Mouse (Mus musculus): ENCODE results near the gene Mxra7. TPM values are rescaled to one million over a fixed set of nuclear protein-coding genes. Genes with fewer than 3 reads are reported as not detected.

Gene Mxra7
- polyA plus RNA-seq, 1 experiment from 2014 or later: 71.7 TPM

DNA sequence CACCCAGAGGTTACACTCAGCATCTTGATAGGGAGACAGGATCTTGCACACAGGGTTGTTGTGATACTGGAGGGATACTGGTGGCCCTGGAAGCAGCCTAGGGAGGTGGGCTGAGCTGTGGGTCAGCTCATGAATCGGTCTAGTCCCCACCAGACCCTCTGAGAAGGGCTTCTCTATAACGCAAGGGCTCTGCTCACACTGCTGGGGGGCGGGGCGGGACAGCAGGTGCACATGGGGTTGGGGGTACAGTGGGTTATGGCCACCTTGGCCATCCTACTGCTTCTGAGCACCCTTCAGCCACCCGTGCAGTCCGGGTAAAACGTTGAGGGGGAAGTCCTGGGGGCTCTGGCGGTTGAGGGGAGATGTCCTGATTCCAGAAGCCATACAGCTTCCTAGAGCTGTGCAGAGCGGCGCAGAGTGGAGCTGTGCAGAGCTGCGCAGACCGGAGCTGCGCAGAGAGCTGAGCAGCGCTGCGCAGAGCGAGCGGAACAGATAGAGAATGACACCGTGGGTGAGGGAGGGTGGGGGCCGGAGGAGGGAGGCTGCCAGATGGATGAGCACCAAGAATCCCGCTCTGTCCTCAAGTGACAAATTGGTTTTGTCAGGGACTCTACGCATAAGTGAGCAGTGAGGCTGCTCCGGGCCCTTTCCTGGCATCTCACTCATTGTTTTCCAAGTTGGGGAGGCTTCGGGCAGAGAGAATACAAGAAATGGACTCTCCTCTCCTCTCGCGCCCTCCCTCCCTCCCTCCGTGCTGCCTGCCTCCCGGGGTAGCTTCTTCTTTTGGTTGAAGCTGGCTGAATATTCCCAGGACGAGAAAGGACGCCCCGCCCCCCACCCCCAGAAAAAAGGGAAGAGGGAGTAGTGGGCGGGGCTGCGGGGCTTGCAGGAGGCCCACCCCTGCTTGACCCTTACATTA, 16.6 kb downstream of the Mxra7 start:
- peak overlapping the region; percentile 93 for H3K27ac ChIP-seq
- 5% methylated on average over 32 of the region's 32 CpGs for WGBS
- DNase-seq (ENCODE audit: low spot score): peak; percentile 87
- H3K4me1 ChIP-seq (replicated peaks): peaks cover 84% of the 10 kb centered on the region
- peaks cover 12% of the 10 kb centered on the region for H3K27me3 ChIP-seq (ENCODE audit: insufficient read depth, poor library complexity, severe bottlenecking)
- peak overlapping the region; percentile 48 for H3K4me3 ChIP-seq
- 0 out of 2 replicates have a peak, but pooled peaks cover 2% of the 10 kb centered on the region for H3K36me3 ChIP-seq
- no peaks in the 10 kb centered on the region for H3K9me3 ChIP-seq

GRCm38 (mm10) chr11:116810528-116810927, 17.3 kb downstream of the Mxra7 start:
- no peak for DNase-seq (ENCODE audit: low spot score)
- H3K9me3 ChIP-seq: no peaks in the 10 kb centered on the region
- peak overlapping the region; percentile 93 for H3K27ac ChIP-seq
- peaks cover 77% of the 10 kb centered on the region for H3K4me1 ChIP-seq (replicated peaks)
- H3K4me3 ChIP-seq: peak overlapping the region; percentile 48
- WGBS: 35% methylated on average over 11 of the region's 11 CpGs
- H3K36me3 ChIP-seq: 0 out of 2 replicates have a peak, but pooled peaks cover 2% of the 10 kb centered on the region
- H3K27me3 ChIP-seq (ENCODE audit: insufficient read depth, poor library complexity, severe bottlenecking): peaks cover 9% of the 10 kb centered on the region

DNA sequence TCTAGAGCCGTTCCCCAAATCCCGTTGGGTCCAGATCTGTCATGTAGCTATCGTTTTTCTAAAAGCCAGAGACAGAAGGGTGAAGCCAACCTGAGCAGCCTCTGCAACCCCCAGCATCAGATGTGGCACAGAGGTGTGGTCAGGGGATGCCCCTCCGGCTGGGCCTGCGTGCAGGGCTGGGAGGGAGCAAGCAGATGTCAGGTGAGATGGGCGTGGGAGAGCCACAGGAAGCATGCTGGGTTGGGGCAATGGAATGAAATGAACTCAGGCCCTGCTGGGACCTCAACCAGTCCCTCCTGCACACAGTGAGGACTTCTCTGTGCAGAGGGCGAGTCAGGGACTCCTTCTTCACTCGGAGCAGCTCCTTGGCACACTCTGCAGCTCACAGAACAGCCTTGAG, 18.3 kb downstream of the Mxra7 start:
- WGBS: 80% methylated on average over 8 of the region's 8 CpGs
- Histone ChIP-seq H3K4me1 (replicated peaks) (peaks cover 67% of the 10 kb centered on the region), H3K36me3 (0 out of 2 replicates have a peak, but pooled peaks cover 2% of the 10 kb centered on the region), H3K27me3 (ENCODE audit: insufficient read depth, poor library complexity, severe bottlenecking) (peaks cover 9% of the 10 kb centered on the region), H3K9me3 (no peaks in the 10 kb centered on the region), H3K27ac (peak overlapping the region; percentile 93; the same call in 1 of the 2 replicates), H3K4me3 (no peak overlapping the region)
- DNase-seq (ENCODE audit: low spot score): no peak

GRCm38 (mm10) chr11:116808811-116809395, 18.9 kb downstream of the Mxra7 start:
- no peak for DNase-seq (ENCODE audit: low spot score)
- Histone ChIP-seq H3K27ac (peak overlapping the region; percentile 66), H3K4me3 (no peak overlapping the region), H3K27me3 (ENCODE audit: insufficient read depth, poor library complexity, severe bottlenecking) (peaks cover 9% of the 10 kb centered on the region), H3K4me1 (replicated peaks) (peaks cover 60% of the 10 kb centered on the region), H3K9me3 (no peaks in the 10 kb centered on the region), H3K36me3 (0 out of 2 replicates have a peak, but pooled peaks cover 2% of the 10 kb centered on the region)
- 78% methylated on average over 11 of the region's 11 CpGs for WGBS

DNA sequence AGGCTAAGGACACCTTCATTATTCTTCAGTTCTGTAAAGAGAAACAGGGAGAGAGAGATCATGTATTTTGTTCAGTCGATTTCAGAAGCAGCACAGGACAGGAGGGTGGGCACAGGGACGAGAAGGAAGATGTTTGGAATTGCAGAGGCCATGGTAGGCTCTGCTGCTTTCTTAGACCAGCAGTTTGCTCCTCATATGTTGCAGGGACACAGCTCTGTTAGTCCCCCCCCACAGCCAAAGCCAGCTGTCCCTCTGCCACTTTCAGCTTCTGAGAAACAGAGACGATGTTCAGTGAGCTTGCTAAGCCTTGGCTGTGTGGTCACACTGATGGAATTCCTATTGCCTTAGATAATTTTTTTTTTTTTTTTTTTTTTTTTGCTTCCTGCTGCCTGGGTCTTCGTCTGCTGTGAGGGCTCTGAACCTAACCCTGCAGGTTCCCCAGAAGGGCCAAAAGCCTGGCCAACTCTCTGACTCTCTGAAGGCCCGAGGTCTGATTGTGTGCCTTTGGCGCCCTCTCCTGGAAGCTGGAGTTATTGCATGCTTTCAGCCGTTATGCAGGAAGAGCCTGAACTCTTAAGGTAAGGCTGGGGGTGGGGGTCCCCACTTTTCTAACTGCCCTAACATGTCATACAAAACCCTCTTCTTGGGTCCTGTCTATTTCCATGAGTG, 19.8 kb downstream of the Mxra7 start:
- Histone ChIP-seq H3K4me1 (replicated peaks) (peaks cover 52% of the 10 kb centered on the region), H3K4me3 (no peak overlapping the region), H3K9me3 (no peaks in the 10 kb centered on the region), H3K27me3 (ENCODE audit: insufficient read depth, poor library complexity, severe bottlenecking) (peaks cover 9% of the 10 kb centered on the region), H3K27ac (peak overlapping the region; percentile 69), H3K36me3 (0 out of 2 replicates have a peak, but pooled peaks cover 2% of the 10 kb centered on the region)
- DNase-seq (ENCODE audit: low spot score): peak; percentile 87
- 27% methylated on average over 7 of the region's 7 CpGs for WGBS

DNA sequence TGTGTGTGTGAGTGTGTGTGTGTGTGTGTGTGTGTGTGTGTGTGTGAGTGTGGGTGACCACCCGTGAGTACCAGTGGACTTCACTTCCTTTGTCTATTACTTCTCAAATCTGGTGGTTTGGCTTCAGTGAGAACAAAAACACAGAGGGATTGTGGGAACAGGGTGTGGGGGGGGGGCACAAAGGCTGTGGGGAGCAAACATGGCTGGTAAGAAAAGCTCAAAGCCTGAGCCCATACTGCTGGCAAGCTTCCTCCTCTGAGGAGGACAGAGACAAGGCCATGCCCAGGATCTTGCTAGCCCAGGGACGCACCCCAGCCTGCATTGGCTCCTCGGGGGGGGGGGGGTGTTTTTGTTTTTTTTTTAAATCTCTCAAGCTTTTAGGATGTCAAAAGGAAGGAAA, 20.3 kb downstream of the Mxra7 start:
- Histone ChIP-seq H3K27ac (peak overlapping the region; percentile 50; the same call in 1 of the 2 replicates), H3K4me3 (no peak overlapping the region), H3K4me1 (replicated peaks) (peaks cover 47% of the 10 kb centered on the region), H3K9me3 (no peaks in the 10 kb centered on the region), H3K36me3 (0 out of 2 replicates have a peak, but pooled peaks cover 2% of the 10 kb centered on the region), H3K27me3 (ENCODE audit: insufficient read depth, poor library complexity, severe bottlenecking) (peaks cover 9% of the 10 kb centered on the region)
- no peak for DNase-seq (ENCODE audit: low spot score)
- WGBS: 78% methylated on average over 3 of the region's 3 CpGs

- Histone ChIP-seq H3K36me3 (0 out of 2 replicates have a peak, but pooled peaks cover 2% of the 10 kb centered on the region), H3K27me3 (ENCODE audit: insufficient read depth, poor library complexity, severe bottlenecking) (peaks cover 9% of the 10 kb centered on the region), H3K9me3 (no peaks in the 10 kb centered on the region), H3K27ac (no peak overlapping the region), H3K4me1 (replicated peaks) (peaks cover 43% of the 10 kb centered on the region), H3K4me3 (no peak overlapping the region)
- DNase-seq (ENCODE audit: low spot score): no peak
- 80% methylated on average over 7 of the region's 7 CpGs for WGBS
Observed at GRCm38 (mm10) chr11:116807116-116807515, 20.7 kb downstream of the Mxra7 start.

GRCm38 (mm10) chr11:116806136-116807071, 21.4 kb downstream of the Mxra7 start:
- H3K27ac ChIP-seq: no peak overlapping the region
- no peak overlapping the region for H3K4me3 ChIP-seq
- peaks cover 9% of the 10 kb centered on the region for H3K27me3 ChIP-seq (ENCODE audit: insufficient read depth, poor library complexity, severe bottlenecking)
- 88% methylated on average over 15 of the region's 15 CpGs for WGBS
- 0 out of 2 replicates have a peak, but pooled peaks cover 2% of the 10 kb centered on the region for H3K36me3 ChIP-seq
- no peak for DNase-seq (ENCODE audit: low spot score)
- no peaks in the 10 kb centered on the region for H3K9me3 ChIP-seq
- H3K4me1 ChIP-seq (replicated peaks): peaks cover 35% of the 10 kb centered on the region

GRCm38 (mm10) chr11:116802709-116803108, 25.1 kb downstream of the Mxra7 start:
- H3K9me3 ChIP-seq: no peaks in the 10 kb centered on the region
- H3K27ac ChIP-seq: no peak overlapping the region
- peaks cover 5% of the 10 kb centered on the region; the same call in 1 of the 2 replicates for H3K4me1 ChIP-seq (replicated peaks)
- no peaks in the 10 kb centered on the region for H3K36me3 ChIP-seq
- WGBS: 91% methylated on average over 5 of the region's 5 CpGs
- no peak for DNase-seq (ENCODE audit: low spot score)
- H3K4me3 ChIP-seq: no peak overlapping the region
- H3K27me3 ChIP-seq (ENCODE audit: insufficient read depth, poor library complexity, severe bottlenecking): no peaks in the 10 kb centered on the region

DNA sequence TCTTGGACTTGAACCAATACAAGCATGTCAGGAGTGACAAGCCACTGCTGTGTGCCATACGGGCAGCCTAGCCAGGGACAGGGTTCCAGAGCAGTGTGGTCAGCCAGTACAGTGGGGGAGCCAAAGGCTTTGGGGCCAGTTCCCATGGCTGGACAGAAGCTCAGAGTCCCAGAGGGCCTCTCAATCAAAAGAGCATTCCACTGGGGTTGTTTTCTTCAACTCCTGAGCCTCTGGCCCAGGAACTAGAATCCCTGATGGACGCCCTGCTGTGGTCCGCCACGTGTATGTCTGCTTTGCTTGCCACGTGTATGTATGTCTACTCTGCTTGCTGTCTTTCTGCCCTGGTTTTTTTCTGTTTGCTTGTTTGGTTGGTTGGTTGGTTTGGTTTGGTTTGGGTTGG, 26.7 kb downstream of the Mxra7 start:
- Histone ChIP-seq H3K4me1 (replicated peaks) (peaks cover 3% of the 10 kb centered on the region; the same call in 1 of the 2 replicates), H3K27me3 (ENCODE audit: insufficient read depth, poor library complexity, severe bottlenecking) (no peaks in the 10 kb centered on the region), H3K27ac (no peak overlapping the region), H3K9me3 (no peaks in the 10 kb centered on the region), H3K4me3 (no peak overlapping the region), H3K36me3 (no peaks in the 10 kb centered on the region)
- DNase-seq (ENCODE audit: low spot score): no peak
- 74% methylated on average over 5 of the region's 5 CpGs for WGBS

- peaks cover 7% of the 10 kb centered on the region; the same call in 1 of the 2 replicates for H3K4me1 ChIP-seq (replicated peaks)
- WGBS: 90% methylated on average over 5 of the region's 5 CpGs
- H3K27me3 ChIP-seq (ENCODE audit: insufficient read depth, poor library complexity, severe bottlenecking): no peaks in the 10 kb centered on the region
- H3K36me3 ChIP-seq: no peaks in the 10 kb centered on the region
- no peak for DNase-seq (ENCODE audit: low spot score)
- no peaks in the 10 kb centered on the region for H3K9me3 ChIP-seq
- H3K4me3 ChIP-seq: no peak overlapping the region
- H3K27ac ChIP-seq: no peak overlapping the region
Observed at GRCm38 (mm10) chr11:116799364-116799763, 28.5 kb downstream of the Mxra7 start.

GRCm38 (mm10) chr11:116784221-116784620, 43.6 kb downstream of the Mxra7 start:
- no peak for DNase-seq (ENCODE audit: low spot score)
- no peaks in the 10 kb centered on the region for H3K9me3 ChIP-seq
- no peaks in the 10 kb centered on the region for H3K4me1 ChIP-seq (replicated peaks)
- H3K36me3 ChIP-seq: no peaks in the 10 kb centered on the region
- no peak overlapping the region for H3K27ac ChIP-seq
- no peak overlapping the region for H3K4me3 ChIP-seq
- H3K27me3 ChIP-seq (ENCODE audit: insufficient read depth, poor library complexity, severe bottlenecking): no peaks in the 10 kb centered on the region
- WGBS: 95% methylated on average over 10 of the region's 10 CpGs

All from hindbrain, embryonic 10.5 days (tissue).